In the genomic region with DNA sequence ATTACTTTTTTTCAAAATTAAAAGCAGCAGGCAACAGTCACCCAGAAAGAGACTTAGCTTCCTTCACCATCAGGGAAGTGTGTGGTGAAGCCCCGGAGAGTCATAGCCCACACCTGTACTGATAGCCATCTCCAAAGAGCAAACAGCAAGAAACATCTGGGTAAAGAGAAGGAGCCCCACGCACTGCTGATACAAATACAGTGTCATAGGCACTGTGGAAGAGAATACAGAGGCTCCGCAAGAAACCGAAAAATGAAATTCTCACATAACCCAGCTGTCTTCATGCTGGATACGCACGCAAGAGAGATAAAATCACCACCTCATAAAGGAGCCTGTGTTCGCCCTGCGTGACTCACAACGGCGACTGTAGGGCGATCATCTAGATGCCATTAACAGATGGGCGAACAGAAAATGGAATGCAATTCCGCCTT, we compare ENCODE assay signal across 15 mouse cellular contexts. TPM values are rescaled to one million over a fixed set of nuclear protein-coding genes. Genes with fewer than 3 reads are reported as not detected.
DNase-seq lines count a peak whose midpoint lies in the region; ATAC-seq and TF ChIP-seq lines count a peak whose summit lies in the region.
"Had no signal": no experiment of that assay in that cellular context is flagged by ENCODE, and none has a peak within 500 bp of the region (broad histone marks: within the 10 kb centered on the region; RNA-seq: fewer than 3 reads in every experiment).

No protein-coding gene starts in this region.

- TF ChIP-seq CTCF in layer of hippocampus, adult 2 months (conservative IDR thresholded peaks at IDR 0.05): no peak

- H3K27ac ChIP-seq in neural tube, embryonic 13.5 days (replicated peaks): peak overlapping the region; percentile 75
- H3K27ac ChIP-seq in forebrain, embryonic 16.5 days (ENCODE audit: low read length): no peak overlapping the region
- H3K27ac ChIP-seq in layer of hippocampus, adult 2 months: no peak overlapping the region
- H3K27ac ChIP-seq: forebrain, embryonic 12.5 days; kidney, postnatal 0 days; liver, embryonic 14.5 days; midbrain, embryonic 10.5 days; neural tube, embryonic 12.5 days had no signal

- WGBS in neural tube, embryonic 13.5 days: 47% methylated on average over 13 of the region's 13 CpGs
- 85% methylated on average over 13 of the region's 13 CpGs for WGBS in forebrain, embryonic 16.5 days

- H3K4me1 ChIP-seq in neural tube, embryonic 13.5 days (replicated peaks): peaks cover 33% of the 10 kb centered on the region
- H3K4me1 ChIP-seq in forebrain, embryonic 16.5 days (replicated peaks; ENCODE audit: control insufficient read depth, insufficient read depth, low read length): no peaks in the 10 kb centered on the region

- H3K4me2 ChIP-seq in neural tube, embryonic 13.5 days: 0 out of 2 replicates have a peak overlapping the region, but pooled peaks have one; percentile 4
- peak overlapping the region; percentile 22 for H3K4me2 ChIP-seq in myocyte (ENCODE audit: low read depth)
- no peak overlapping the region for H3K4me2 ChIP-seq in forebrain, embryonic 16.5 days (ENCODE audit: low read length)
- H3K4me2 ChIP-seq: forebrain, embryonic 12.5 days; neural tube, embryonic 12.5 days had no signal

- intact Hi-C loops in heart, postnatal 14 days (cut with DNase I): no loop called here

- no peak overlapping the region for H3K4me3 ChIP-seq in neural tube, embryonic 13.5 days
- no peak overlapping the region for H3K4me3 ChIP-seq in myocyte
- H3K4me3 ChIP-seq in forebrain, embryonic 16.5 days (replicated peaks; ENCODE audit: low read length): no peak overlapping the region
- H3K4me3 ChIP-seq in layer of hippocampus, adult 2 months: no peak overlapping the region
- H3K4me3 ChIP-seq: forebrain, embryonic 12.5 days; midbrain, embryonic 10.5 days; neural tube, embryonic 12.5 days had no signal

- H3ac ChIP-seq in myocyte (ENCODE audit: control insufficient read depth, insufficient read length): no peak overlapping the region

- no peaks in the 10 kb centered on the region for H3K79me2 ChIP-seq in myocyte (ENCODE audit: control insufficient read depth, insufficient read depth)

- H3K36me3 ChIP-seq in neural tube, embryonic 13.5 days: 0 out of 2 replicates have a peak, but pooled peaks cover 5% of the 10 kb centered on the region
- H3K36me3 ChIP-seq in myocyte (ENCODE audit: control insufficient read depth, insufficient read depth): no peaks in the 10 kb centered on the region
- H3K36me3 ChIP-seq in forebrain, embryonic 16.5 days (ENCODE audit: control insufficient read depth, insufficient read depth): no peaks in the 10 kb centered on the region
- H3K36me3 ChIP-seq: forebrain, embryonic 12.5 days; G1E; midbrain, embryonic 10.5 days; neural tube, embryonic 12.5 days had no signal

- H3K9ac ChIP-seq in neural tube, embryonic 13.5 days: no peak overlapping the region
- H3K9ac ChIP-seq in forebrain, embryonic 16.5 days (replicated peaks; ENCODE audit: low read depth, low read length): no peak overlapping the region
- H3K9ac ChIP-seq: forebrain, embryonic 12.5 days; liver, embryonic 14.5 days; neural tube, embryonic 12.5 days had no signal

- no peaks in the 10 kb centered on the region for H3K9me3 ChIP-seq in neural tube, embryonic 13.5 days
- H3K9me3 ChIP-seq in forebrain, embryonic 16.5 days (ENCODE audit: control insufficient read depth, low read length): no peaks in the 10 kb centered on the region
- H3K9me3 ChIP-seq: forebrain, embryonic 12.5 days; G1E; midbrain, embryonic 10.5 days; neural tube, embryonic 12.5 days had no signal

- TF ChIP-seq POLR2A in myocyte (IDR thresholded peaks at IDR 0.05; ENCODE audit: insufficient read length, low read depth): no peak

- peak; percentile 33; the same call in 1 of the 2 replicates for ATAC-seq in neural tube, embryonic 13.5 days (ENCODE audit: low read depth)
- 0 out of 2 replicates have a peak, but pooled peaks have one; percentile 4 for ATAC-seq in granulocyte monocyte progenitor cell, adult 5-6 weeks (replicated peaks; ENCODE audit: poor library complexity, severe bottlenecking)
- no peak for ATAC-seq in forebrain, embryonic 16.5 days

- no peak for DNase-seq in neural tube, embryonic 10.5 days (ENCODE audit: extremely low spot score, low spot score)
- DNase-seq in heart, postnatal 14 days: no peak
- DNase-seq in layer of hippocampus, adult 2 months (ENCODE audit: low spot score in 2 of 2): no peak
- DNase-seq: cerebellum, adult 18-20 months; right cerebral cortex, postnatal 25 days had no signal

- no peaks in the 10 kb centered on the region for H3K27me3 ChIP-seq in neural tube, embryonic 13.5 days
- no peaks in the 10 kb centered on the region for H3K27me3 ChIP-seq in myocyte (ENCODE audit: control insufficient read depth, insufficient read depth, insufficient read length)
- H3K27me3 ChIP-seq in forebrain, embryonic 16.5 days (replicated peaks; ENCODE audit: control insufficient read depth, insufficient read depth, low read length): no peaks in the 10 kb centered on the region
- H3K27me3 ChIP-seq: forebrain, embryonic 12.5 days; neural tube, embryonic 12.5 days had no signal

TF ChIP-seq in myocyte, 11 proteins besides CTCF, POLR2A, EP300 and RAD21:
- peak in 1 of 3 experiments; percentile 61 for TF ChIP-seq MYOG (IDR thresholded peaks at IDR 0.05; ENCODE audit: control insufficient read depth in 1 of 3, insufficient read depth in 1 of 3, insufficient read length in 2 of 3, low read depth in 2 of 3)
- peak in 2 of 3 experiments; percentile 22 to 51 for TF ChIP-seq MYOD1 (IDR thresholded peaks at IDR 0.05; ENCODE audit: control insufficient read depth in 1 of 3, insufficient read length in 2 of 3, low read depth in 2 of 3)
- no peak for TF ChIP-seq E2F4 (IDR thresholded peaks at IDR 0.05; ENCODE audit: insufficient read depth)

RNA-seq across cellular contexts. Expression of a gene that starts 46.8 kb away (rescaled TPM):
- polyA plus RNA-seq in neural tube, embryonic 13.5 days (2015; fragmentation: Nextera tagmentation; extraction: Ambion mirVana): 9.8 and 10.0 TPM in 2 replicates
- not detected in 2 replicates for total RNA-seq in granulocyte monocyte progenitor cell, adult 5-6 weeks (2014; fragmentation: Nextera tagmentation)
- not detected in 2 replicates for total RNA-seq in granulocyte monocyte progenitor cell, adult 5-6 weeks (2017)
- polyA plus RNA-seq in myocyte (2012; fragmentation: generic; extraction: Trizol): 0.02 TPM
- 6.4 and 6.7 TPM in 2 replicates for polyA plus RNA-seq in forebrain, embryonic 16.5 days (2015; fragmentation: Nextera tagmentation; extraction: Ambion mirVana)
- 1 to 10 TPM in 1 of 2 experiments, under 1 TPM in 1; 0.38 to 1.7 TPM for total RNA-seq in heart, postnatal 14 days (2021)
- total RNA-seq in layer of hippocampus, adult 2 months (2021): 10 to 100 TPM; 34.4 to 39.1 TPM
- polyA plus RNA-seq: G1E had no signal

Comparison
In these comparisons a context has a peak if more than half of its experiments do, and no peak if none do; other contexts are left out.
1. RNA of a gene that starts 46.8 kb away (total RNA-seq): 34.4 to 39.1 TPM in layer of hippocampus, adult 2 months; 0.38 to 1.7 TPM in heart, postnatal 14 days and not detected in granulocyte monocyte progenitor cell, adult 5-6 weeks; every median in the first group is over 10 times any median in the second.